Mouse (Mus musculus): ENCODE data around the gene Cdc25b. TPM values are rescaled to one million over a fixed set of nuclear protein-coding genes. Genes with fewer than 3 reads are reported as not detected.

Gene Cdc25b
- polyA plus RNA-seq, 1 experiment from 2014 or later, result 117 TPM

GRCm38 (mm10) chr2:131205521-131206182 is 18.9 kb downstream of the Cdc25b start:
- no peak for DNase-seq (ENCODE audit: low spot score)
- H3K9me3 ChIP-seq (replicated peaks), result no peaks in the 10 kb centered on the region
- WGBS, result 86% methylated on average over 8 of the region's 8 CpGs
- peaks cover 20% of the 10 kb centered on the region for H3K36me3 ChIP-seq
- H3K4me1 ChIP-seq, result peaks cover 23% of the 10 kb centered on the region
- H3K27me3 ChIP-seq (ENCODE audit: low read depth, poor library complexity, severe bottlenecking), result no peaks in the 10 kb centered on the region
- 0 out of 2 replicates have a peak overlapping the region, but pooled peaks have one; percentile 9 for H3K27ac ChIP-seq (replicated peaks)
- no peak overlapping the region for H3K4me3 ChIP-seq

GRCm38 (mm10) chr2:131206778-131207177 is 20.0 kb downstream of the Cdc25b start, which contains the start of gene Ap5s1:
Ap5s1 (plus strand) TSS chr2:131207078.
- no peak for DNase-seq (ENCODE audit: low spot score)
- Histone ChIP-seq H3K4me1 (peaks cover 30% of the 10 kb centered on the region), H3K27ac (replicated peaks) (no peak within 1 kb of the TSS), H3K4me3 (no peak within 1 kb of the TSS), H3K9me3 (replicated peaks) (no peaks in the 10 kb centered on the region), H3K27me3 (ENCODE audit: low read depth, poor library complexity, severe bottlenecking) (no peaks in the 10 kb centered on the region), H3K36me3 (peaks cover 9% of the 10 kb centered on the region)
- WGBS, result 85% methylated on average over 4 of the region's 4 CpGs

GRCm38 (mm10) chr2:131208356-131208755 is 21.6 kb downstream of the Cdc25b start:
- Histone ChIP-seq H3K27me3 (ENCODE audit: low read depth, poor library complexity, severe bottlenecking) (no peaks in the 10 kb centered on the region), H3K36me3 (peaks cover 12% of the 10 kb centered on the region), H3K9me3 (replicated peaks) (no peaks in the 10 kb centered on the region), H3K4me1 (peaks cover 37% of the 10 kb centered on the region), H3K27ac (replicated peaks) (no peak overlapping the region; the same call in 1 of the 2 replicates), H3K4me3 (no peak overlapping the region)
- no peak for DNase-seq (ENCODE audit: low spot score)
- WGBS, result 87% methylated on average over 2 of the region's 2 CpGs

- H3K4me3 ChIP-seq, result peak overlapping the region; percentile 68
- H3K9me3 ChIP-seq (replicated peaks), result no peaks in the 10 kb centered on the region
- whole genome bisulfite sequencing, result 80% methylated on average over 4 of the region's 4 CpGs
- H3K4me1 ChIP-seq, result peaks cover 37% of the 10 kb centered on the region
- peak overlapping the region; percentile 91 for H3K27ac ChIP-seq (replicated peaks)
- DNase-seq (ENCODE audit: low spot score), result no peak
- H3K27me3 ChIP-seq (ENCODE audit: low read depth, poor library complexity, severe bottlenecking), result no peaks in the 10 kb centered on the region
- peaks cover 18% of the 10 kb centered on the region for H3K36me3 ChIP-seq
These were observed 22.5 kb downstream of the Cdc25b start for GRCm38 (mm10) chr2:131209125-131209795.

GRCm38 (mm10) chr2:131209969-131210792 is 23.4 kb downstream of the Cdc25b start:
- Histone ChIP-seq H3K27me3 (ENCODE audit: low read depth, poor library complexity, severe bottlenecking) (no peaks in the 10 kb centered on the region), H3K4me1 (peaks cover 32% of the 10 kb centered on the region), H3K4me3 (peak overlapping the region; percentile 68), H3K9me3 (replicated peaks) (no peaks in the 10 kb centered on the region), H3K36me3 (peaks cover 24% of the 10 kb centered on the region), H3K27ac (replicated peaks) (peak overlapping the region; percentile 91)
- DNase-seq (ENCODE audit: low spot score), result peak; percentile 96
- 2% methylated on average over 50 of the region's 50 CpGs for WGBS

GRCm38 (mm10) chr2:131211026-131211615 is 24.4 kb downstream of the Cdc25b start:
- 82% methylated on average over 9 of the region's 9 CpGs for WGBS
- peak overlapping the region; percentile 91 for H3K27ac ChIP-seq (replicated peaks)

GRCm38 (mm10) chr2:131213773-131214172 is 27.0 kb downstream of the Cdc25b start:
- no peaks in the 10 kb centered on the region for H3K9me3 ChIP-seq (replicated peaks)
- WGBS, result 87% methylated on average over 7 of the region's 7 CpGs
- peak overlapping the region; percentile 58; the same call in 1 of the 2 replicates for H3K27ac ChIP-seq (replicated peaks)
- DNase-seq (ENCODE audit: low spot score), result no peak
- H3K27me3 ChIP-seq (ENCODE audit: low read depth, poor library complexity, severe bottlenecking), result no peaks in the 10 kb centered on the region
- no peak overlapping the region for H3K4me3 ChIP-seq
- peaks cover 28% of the 10 kb centered on the region for H3K4me1 ChIP-seq
- H3K36me3 ChIP-seq, result peaks cover 24% of the 10 kb centered on the region

More at GRCm38 (mm10) chr2:131211026-131211615, 24.4 kb downstream of the Cdc25b start:
- Histone ChIP-seq H3K27me3 (ENCODE audit: low read depth, poor library complexity, severe bottlenecking) (no peaks in the 10 kb centered on the region), H3K36me3 (peaks cover 24% of the 10 kb centered on the region), H3K9me3 (replicated peaks) (no peaks in the 10 kb centered on the region), H3K4me3 (peak overlapping the region; percentile 68), H3K4me1 (peaks cover 32% of the 10 kb centered on the region)
- no peak for DNase-seq (ENCODE audit: low spot score)

GRCm38 (mm10) chr2:131215941-131216858 is 29.5 kb downstream of the Cdc25b start:
- Histone ChIP-seq H3K9me3 (replicated peaks) (no peaks in the 10 kb centered on the region), H3K4me3 (no peak overlapping the region), H3K27ac (replicated peaks) (no peak overlapping the region), H3K4me1 (peaks cover 9% of the 10 kb centered on the region), H3K27me3 (ENCODE audit: low read depth, poor library complexity, severe bottlenecking) (no peaks in the 10 kb centered on the region), H3K36me3 (peaks cover 24% of the 10 kb centered on the region)
- DNase-seq (ENCODE audit: low spot score), result no peak
- 93% methylated on average over 7 of the region's 7 CpGs for WGBS

GRCm38 (mm10) chr2:131220030-131220429 is 33.3 kb downstream of the Cdc25b start:
- no peak overlapping the region for H3K4me3 ChIP-seq
- DNase-seq (ENCODE audit: low spot score), result no peak
- no peaks in the 10 kb centered on the region for H3K36me3 ChIP-seq
- H3K27ac ChIP-seq (replicated peaks), result no peak overlapping the region
- no peaks in the 10 kb centered on the region for H3K27me3 ChIP-seq (ENCODE audit: low read depth, poor library complexity, severe bottlenecking)
- 81% methylated on average over 4 of the region's 4 CpGs for WGBS
- no peaks in the 10 kb centered on the region for H3K4me1 ChIP-seq
- H3K9me3 ChIP-seq (replicated peaks), result no peaks in the 10 kb centered on the region

GRCm38 (mm10) chr2:131221853-131222515 is 35.2 kb downstream of the Cdc25b start:
- no peak overlapping the region for H3K4me3 ChIP-seq
- H3K36me3 ChIP-seq, result no peaks in the 10 kb centered on the region
- DNase-seq (ENCODE audit: low spot score), result no peak
- H3K4me1 ChIP-seq, result no peaks in the 10 kb centered on the region
- H3K27me3 ChIP-seq (ENCODE audit: low read depth, poor library complexity, severe bottlenecking), result no peaks in the 10 kb centered on the region
- 87% methylated on average over 3 of the region's 3 CpGs for WGBS
- H3K27ac ChIP-seq (replicated peaks), result no peak overlapping the region
- H3K9me3 ChIP-seq (replicated peaks), result no peaks in the 10 kb centered on the region

GRCm38 (mm10) chr2:131222562-131222961 is 35.8 kb downstream of the Cdc25b start:
- no peaks in the 10 kb centered on the region for H3K36me3 ChIP-seq
- H3K27me3 ChIP-seq (ENCODE audit: low read depth, poor library complexity, severe bottlenecking), result no peaks in the 10 kb centered on the region
- no peak overlapping the region for H3K4me3 ChIP-seq
- 65% methylated on average over 5 of the region's 5 CpGs for WGBS
- DNase-seq (ENCODE audit: low spot score), result no peak
- no peak overlapping the region for H3K27ac ChIP-seq (replicated peaks)
- no peaks in the 10 kb centered on the region for H3K4me1 ChIP-seq
- H3K9me3 ChIP-seq (replicated peaks), result no peaks in the 10 kb centered on the region
